Mouse (Mus musculus): ENCODE measurements around the gene Sdk1. TPM values are rescaled to one million over a fixed set of nuclear protein-coding genes. Genes with fewer than 3 reads are reported as not detected.

The Sdk1 gene
- total and polyA plus RNA-seq, 3 experiments = not detected

DNA sequence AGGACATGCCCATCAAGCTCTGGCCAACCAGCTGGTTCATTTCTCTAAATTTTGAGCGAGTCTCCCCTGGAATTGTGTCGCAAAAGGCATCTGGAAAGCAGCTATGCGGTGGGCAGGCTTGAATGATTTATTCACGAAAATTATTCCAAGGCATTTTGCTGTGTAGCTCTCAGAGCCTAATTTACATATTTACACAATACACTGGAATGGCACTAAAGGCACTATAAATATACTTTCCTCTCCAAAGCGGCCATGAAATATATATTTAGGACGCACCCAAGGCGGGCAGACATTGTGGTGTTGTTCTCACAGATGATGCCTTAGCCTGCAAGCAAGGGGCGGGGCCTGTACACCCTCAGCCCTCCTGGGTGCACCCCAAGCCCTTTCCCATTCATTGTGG lies 936.9 kb downstream of the Sdk1 start:
- no peaks in the 10 kb centered on the region for H3K27me3 ChIP-seq (ENCODE audit: control insufficient read depth in 1 of 2, insufficient read depth in 2 of 2, low read length in 2 of 2)
- no peaks in the 10 kb centered on the region for H3K36me3 ChIP-seq (ENCODE audit: control insufficient read depth in 1 of 2, insufficient read depth in 2 of 2, low read length in 2 of 2)
- no peaks in the 10 kb centered on the region for H3K9me3 ChIP-seq (replicated peaks; ENCODE audit: insufficient read depth, low read length)
- TF ChIP-seq POLR2AphosphoS5 (IDR thresholded peaks at IDR 0.05; ENCODE audit: borderline replicate concordance, low read depth, low read length) (no peak), EP300 (IDR thresholded peaks at IDR 0.05; ENCODE audit: low read depth in 1 of 2, low read length in 2 of 2) (no peak)
- DNase-seq (ENCODE audit: low read depth, low spot score) = no peak
- no peak overlapping the region for H3K9ac ChIP-seq (ENCODE audit: control insufficient read depth, low read depth, low read length, poor library complexity, severe bottlenecking)
- H3K4me3 ChIP-seq (ENCODE audit: control insufficient read depth in 1 of 2, insufficient read depth in 1 of 2, low read depth in 2 of 2, low read length in 2 of 2) = no peak overlapping the region
- H3K79me2 ChIP-seq (ENCODE audit: control insufficient read depth, insufficient read depth, low read length, poor library complexity) = no peaks in the 10 kb centered on the region
- H3K27ac ChIP-seq (ENCODE audit: control insufficient read depth, low read depth, low read length) = no peak overlapping the region
- no peaks in the 10 kb centered on the region for H3K4me1 ChIP-seq (ENCODE audit: control insufficient read depth in 1 of 2, insufficient read depth in 2 of 2, low read length in 2 of 2)

DNA sequence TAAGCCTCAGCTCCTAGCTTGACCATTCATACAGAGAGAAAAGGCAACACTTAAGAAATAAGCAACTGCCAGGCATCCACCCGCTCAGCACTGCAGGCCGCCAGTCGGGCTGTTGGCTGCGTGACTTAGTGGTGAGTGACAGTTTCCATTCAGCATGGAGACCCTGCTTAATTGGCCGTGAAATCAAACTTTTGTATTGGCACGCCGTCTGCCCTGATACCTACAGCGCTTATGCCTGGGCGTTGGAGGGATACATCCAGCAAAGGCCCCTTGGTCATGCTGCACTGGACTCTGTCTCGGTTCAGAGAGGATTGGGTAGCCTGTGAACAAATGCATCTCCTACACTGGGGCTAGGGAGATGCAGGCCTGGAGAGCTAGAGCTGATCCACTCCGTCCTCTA lies 938.0 kb downstream of the Sdk1 start:
- H3K9ac ChIP-seq (ENCODE audit: control insufficient read depth, low read depth, low read length, poor library complexity, severe bottlenecking) = no peak overlapping the region
- H3K27ac ChIP-seq (ENCODE audit: control insufficient read depth, low read depth, low read length) = no peak overlapping the region
- TF ChIP-seq MAFK (IDR thresholded peaks at IDR 0.05; ENCODE audit: borderline replicate concordance, low read depth, low read length) = no peak
- TF ChIP-seq USF2 (IDR thresholded peaks at IDR 0.05; ENCODE audit: borderline replicate concordance in 1 of 2, insufficient read depth in 1 of 2, low read depth in 1 of 2, low read length in 2 of 2) = no peak
- no peak for TF ChIP-seq ETS1 (IDR thresholded peaks at IDR 0.05; ENCODE audit: low read depth, low read length)
- TF ChIP-seq GABPA (IDR thresholded peaks at IDR 0.05; ENCODE audit: low read depth, low read length) = no peak
- TF ChIP-seq SIN3A (IDR thresholded peaks at IDR 0.05; ENCODE audit: low read length) = no peak
- TF ChIP-seq HCFC1 (IDR thresholded peaks at IDR 0.05; ENCODE audit: low read depth, low read length) = no peak
- TF ChIP-seq GATA1 (IDR thresholded peaks at IDR 0.05; ENCODE audit: low read depth, low read length) = no peak
- no peak for TF ChIP-seq MYC (IDR thresholded peaks at IDR 0.05; ENCODE audit: low read depth, low read length)
- TF ChIP-seq MAX (IDR thresholded peaks at IDR 0.05; ENCODE audit: low read length) = no peak
- TF ChIP-seq MAZ (IDR thresholded peaks at IDR 0.05; ENCODE audit: low read depth, low read length) = no peak
- no peak for TF ChIP-seq POLR2AphosphoS2 (IDR thresholded peaks at IDR 0.05; ENCODE audit: low read length)
- no peak for TF ChIP-seq EP300 (IDR thresholded peaks at IDR 0.05; ENCODE audit: low read depth in 1 of 2, low read length in 2 of 2)
- TF ChIP-seq BHLHE40 (IDR thresholded peaks at IDR 0.05; ENCODE audit: borderline replicate concordance, low read depth, low read length) = no peak
- no peak for TF ChIP-seq RAD21 (IDR thresholded peaks at IDR 0.05; ENCODE audit: low read depth, low read length)
- TF ChIP-seq TAL1 (IDR thresholded peaks at IDR 0.05; ENCODE audit: low read length) = no peak
- no peak for TF ChIP-seq MEF2A (IDR thresholded peaks at IDR 0.05; ENCODE audit: extremely low read depth, insufficient replicate concordance, low read depth, low read length, poor library complexity, severe bottlenecking)
- no peak for TF ChIP-seq ZNF384 (IDR thresholded peaks at IDR 0.05; ENCODE audit: low read depth, low read length)
- no peak for TF ChIP-seq CTCF (IDR thresholded peaks at IDR 0.05 in 2 of 3, conservative IDR thresholded peaks at IDR 0.05 in 1 of 3; ENCODE audit: control insufficient read depth in 1 of 3, insufficient read depth in 1 of 3, low read depth in 2 of 3, low read length in 3 of 3, poor library complexity in 1 of 3, severe bottlenecking in 1 of 3)
- no peaks in the 10 kb centered on the region for H3K79me2 ChIP-seq (ENCODE audit: control insufficient read depth, insufficient read depth, low read length, poor library complexity)
- H3K9me3 ChIP-seq (replicated peaks; ENCODE audit: insufficient read depth, low read length) = no peaks in the 10 kb centered on the region
- no peak for DNase-seq (ENCODE audit: low read depth, low spot score)
- H3K27me3 ChIP-seq (ENCODE audit: control insufficient read depth in 1 of 2, insufficient read depth in 2 of 2, low read length in 2 of 2) = no peaks in the 10 kb centered on the region
- H3K4me3 ChIP-seq (ENCODE audit: control insufficient read depth in 1 of 2, insufficient read depth in 1 of 2, low read depth in 2 of 2, low read length in 2 of 2) = no peak overlapping the region
- H3K36me3 ChIP-seq (ENCODE audit: control insufficient read depth in 1 of 2, insufficient read depth in 2 of 2, low read length in 2 of 2) = no peaks in the 10 kb centered on the region
- no peaks in the 10 kb centered on the region for H3K4me1 ChIP-seq (ENCODE audit: control insufficient read depth in 1 of 2, insufficient read depth in 2 of 2, low read length in 2 of 2)

Measured in MEL (cell line).